Mouse (Mus musculus) neural tube, embryonic 13.5 days (tissue): ENCODE results near the gene Fam214a. TPM values are rescaled to one million over a fixed set of nuclear protein-coding genes. Genes with fewer than 3 reads are reported as not detected.

ENCODE experiments used
- ATAC-seq: fragments of 200-750 bp; cut with Nextera tagmentation; 2 replicates; pipeline ENCODE4 v1.8.0; 2017; ENCODE audit warnings: low read depth, mild to moderate bottlenecking, moderate TSS enrichment, moderate library complexity
- H3K27ac ChIP-seq: fragments of 300-500 bp; sonication (generic); replicated peaks from 2 replicates; pipeline ENCODE4 v1.5.1; 2015; ENCODE audit warnings: moderate library complexity, mild to moderate bottlenecking, inconsistent platforms
- H3K27me3 ChIP-seq: fragments of 300-500 bp; sonication (generic); 2 replicates; pipeline ENCODE4 v1.6.1; 2015; ENCODE audit warnings: mild to moderate bottlenecking, inconsistent platforms
- H3K36me3 ChIP-seq: fragments of 300-500 bp; sonication (generic); 2 replicates; pipeline ENCODE4 v1.6.1; 2015; ENCODE audit warnings: mild to moderate bottlenecking, inconsistent platforms
- H3K4me1 ChIP-seq: fragments of 300-500 bp; sonication (generic); replicated peaks from 2 replicates; pipeline ENCODE4 v1.6.1; 2015; ENCODE audit warnings: inconsistent platforms
- H3K4me2 ChIP-seq: fragments of 300-500 bp; sonication (generic); 2 replicates; pipeline ENCODE4 v1.6.1; 2015; ENCODE audit warnings: inconsistent platforms, mild to moderate bottlenecking, moderate library complexity
- H3K4me3 ChIP-seq: fragments of 300-500 bp; sonication (generic); 2 replicates; pipeline ENCODE4 v1.5.1; 2015; ENCODE audit warnings: mild to moderate bottlenecking, inconsistent platforms
- H3K9ac ChIP-seq: fragments of 300-500 bp; sonication (generic); 2 replicates; pipeline ENCODE4 v1.6.1; 2015; ENCODE audit warnings: moderate library complexity, mild to moderate bottlenecking, inconsistent platforms
- H3K9me3 ChIP-seq: fragments of 300-500 bp; sonication (generic); 2 replicates; pipeline ENCODE4 v1.6.1; 2016; ENCODE audit warnings: inconsistent platforms
- WGBS: fragments of 180-500 bp; shearing (Covaris S2); methylation state at CpG from one replicate; pipeline ENCODE4 v1.1.7; 2015; 5-methylcytosine and 5-hydroxymethylcytosine counted together
- polyA plus RNA-seq: library from polyadenylated mRNA; unstranded; fragments of >200 nt; fragmentation: Nextera tagmentation; extraction: Ambion mirVana; gene quantifications from 2 replicates; pipeline ENCODE4 v1.2.1, GENCODE M21; 2015

Gene Fam214a
- polyA plus RNA-seq, 1 experiment from 2014 or later = 24.8 TPM

- no peaks in the 10 kb centered on the region for H3K9me3 ChIP-seq
- no peak overlapping the region for H3K4me2 ChIP-seq
- no peak for ATAC-seq
- 64% methylated on average over 2 of the region's 2 CpGs for WGBS
- no peak overlapping the region for H3K9ac ChIP-seq
- no peak overlapping the region for H3K4me3 ChIP-seq
- peaks cover 17% of the 10 kb centered on the region for H3K4me1 ChIP-seq
- H3K36me3 ChIP-seq = peaks cover 10% of the 10 kb centered on the region; the same call in 1 of the 2 replicates
- H3K27ac ChIP-seq = no peak overlapping the region
- no peaks in the 10 kb centered on the region for H3K27me3 ChIP-seq
These were observed 33.1 kb downstream of the Fam214a start for GRCm38 (mm10) chr9:74985770-74986169.

GRCm38 (mm10) chr9:74988893-74989460, 36.3 kb downstream of the Fam214a start:
- Histone ChIP-seq H3K4me3 (no peak overlapping the region), H3K27me3 (no peaks in the 10 kb centered on the region), H3K36me3 (peaks cover 3% of the 10 kb centered on the region; the same call in 1 of the 2 replicates), H3K4me1 (peaks cover 12% of the 10 kb centered on the region; the same call in 1 of the 2 replicates), H3K4me2 (no peak overlapping the region), H3K9me3 (no peaks in the 10 kb centered on the region), H3K9ac (no peak overlapping the region), H3K27ac (no peak overlapping the region)
- 91% methylated on average over 7 of the region's 7 CpGs for WGBS
- ATAC-seq = no peak

GRCm38 (mm10) chr9:74989990-74990389, 37.3 kb downstream of the Fam214a start:
- peaks cover 3% of the 10 kb centered on the region; the same call in 1 of the 2 replicates for H3K36me3 ChIP-seq
- H3K4me3 ChIP-seq = no peak overlapping the region
- ATAC-seq = no peak
- no peak overlapping the region for H3K4me2 ChIP-seq
- H3K27me3 ChIP-seq = no peaks in the 10 kb centered on the region
- H3K4me1 ChIP-seq = peaks cover 18% of the 10 kb centered on the region
- no peak overlapping the region for H3K9ac ChIP-seq
- H3K9me3 ChIP-seq = no peaks in the 10 kb centered on the region
- 85% methylated on average over 2 of the region's 2 CpGs for WGBS
- no peak overlapping the region for H3K27ac ChIP-seq

- Histone ChIP-seq H3K4me2 (no peak overlapping the region), H3K9me3 (no peaks in the 10 kb centered on the region), H3K4me1 (peaks cover 6% of the 10 kb centered on the region), H3K4me3 (no peak overlapping the region), H3K27me3 (no peaks in the 10 kb centered on the region), H3K27ac (no peak overlapping the region), H3K9ac (no peak overlapping the region), H3K36me3 (no peaks in the 10 kb centered on the region)
- WGBS = 87% methylated on average over 10 of the region's 10 CpGs
- no peak for ATAC-seq
These were observed 42.0 kb downstream of the Fam214a start for GRCm38 (mm10) chr9:74994611-74995257.

- Histone ChIP-seq H3K4me3 (no peak overlapping the region), H3K4me2 (no peak overlapping the region), H3K36me3 (peaks cover 5% of the 10 kb centered on the region), H3K27ac (no peak overlapping the region), H3K4me1 (peaks cover 10% of the 10 kb centered on the region), H3K9ac (no peak overlapping the region), H3K27me3 (no peaks in the 10 kb centered on the region), H3K9me3 (no peaks in the 10 kb centered on the region)
- 56% methylated on average over 2 of the region's 2 CpGs for WGBS
- no peak for ATAC-seq
These were observed 43.7 kb downstream of the Fam214a start for GRCm38 (mm10) chr9:74996349-74996748.

- no peak for ATAC-seq
- Histone ChIP-seq H3K4me3 (no peak overlapping the region), H3K9ac (no peak overlapping the region)
These were observed 45.3 kb downstream of the Fam214a start for GRCm38 (mm10) chr9:74997976-74998375.

GRCm38 (mm10) chr9:75001006-75001405, 48.3 kb downstream of the Fam214a start:
- H3K9me3 ChIP-seq = no peaks in the 10 kb centered on the region
- no peak for ATAC-seq
- 86% methylated on average over 6 of the region's 6 CpGs for WGBS
- H3K27me3 ChIP-seq = no peaks in the 10 kb centered on the region
- H3K27ac ChIP-seq = no peak overlapping the region
- no peak overlapping the region for H3K4me3 ChIP-seq
- H3K4me1 ChIP-seq = 0 out of 2 replicates have a peak, but pooled peaks cover 13% of the 10 kb centered on the region
- H3K4me2 ChIP-seq = no peak overlapping the region
- H3K9ac ChIP-seq = no peak overlapping the region
- H3K36me3 ChIP-seq = peaks cover 13% of the 10 kb centered on the region

More at GRCm38 (mm10) chr9:74997976-74998375, 45.3 kb downstream of the Fam214a start:
- Histone ChIP-seq H3K4me2 (no peak overlapping the region), H3K27ac (no peak overlapping the region), H3K36me3 (peaks cover 5% of the 10 kb centered on the region), H3K9me3 (no peaks in the 10 kb centered on the region), H3K4me1 (peaks cover 19% of the 10 kb centered on the region), H3K27me3 (no peaks in the 10 kb centered on the region)

- no peaks in the 10 kb centered on the region for H3K9me3 ChIP-seq
- WGBS = 84% methylated on average over 5 of the region's 5 CpGs
These were observed 49.0 kb downstream of the Fam214a start for GRCm38 (mm10) chr9:75001611-75002204.

GRCm38 (mm10) chr9:75002262-75002661, 49.6 kb downstream of the Fam214a start:
- Histone ChIP-seq H3K9me3 (no peaks in the 10 kb centered on the region), H3K4me1 (0 out of 2 replicates have a peak, but pooled peaks cover 13% of the 10 kb centered on the region), H3K9ac (no peak overlapping the region), H3K4me2 (no peak overlapping the region), H3K36me3 (peaks cover 26% of the 10 kb centered on the region), H3K4me3 (no peak overlapping the region), H3K27ac (no peak overlapping the region), H3K27me3 (no peaks in the 10 kb centered on the region)
- 79% methylated on average over 3 of the region's 3 CpGs for WGBS
- no peak for ATAC-seq

More at GRCm38 (mm10) chr9:75001611-75002204, 49.0 kb downstream of the Fam214a start:
- no peak for ATAC-seq
- no peak overlapping the region for H3K4me2 ChIP-seq
- no peaks in the 10 kb centered on the region for H3K27me3 ChIP-seq
- 0 out of 2 replicates have a peak, but pooled peaks cover 13% of the 10 kb centered on the region for H3K4me1 ChIP-seq
- H3K9ac ChIP-seq = no peak overlapping the region
- H3K4me3 ChIP-seq = no peak overlapping the region
- H3K27ac ChIP-seq = no peak overlapping the region
- peaks cover 20% of the 10 kb centered on the region for H3K36me3 ChIP-seq

GRCm38 (mm10) chr9:75004203-75004602, 51.5 kb downstream of the Fam214a start:
- Histone ChIP-seq H3K27ac (no peak overlapping the region), H3K27me3 (no peaks in the 10 kb centered on the region), H3K4me1 (0 out of 2 replicates have a peak, but pooled peaks cover 13% of the 10 kb centered on the region), H3K4me2 (no peak overlapping the region), H3K4me3 (no peak overlapping the region), H3K9ac (no peak overlapping the region), H3K36me3 (peaks cover 41% of the 10 kb centered on the region), H3K9me3 (no peaks in the 10 kb centered on the region)
- 91% methylated on average over 10 of the region's 10 CpGs for WGBS
- ATAC-seq = no peak

- no peaks in the 10 kb centered on the region for H3K4me1 ChIP-seq
- no peak overlapping the region for H3K4me2 ChIP-seq
- WGBS = 91% methylated on average over 2 of the region's 2 CpGs
- no peaks in the 10 kb centered on the region for H3K9me3 ChIP-seq
- no peak overlapping the region for H3K27ac ChIP-seq
- no peak overlapping the region for H3K4me3 ChIP-seq
- peaks cover 84% of the 10 kb centered on the region for H3K36me3 ChIP-seq
- ATAC-seq = no peak
- no peaks in the 10 kb centered on the region for H3K27me3 ChIP-seq
- H3K9ac ChIP-seq = no peak overlapping the region
These were observed 63.9 kb downstream of the Fam214a start for GRCm38 (mm10) chr9:75016591-75016990.

GRCm38 (mm10) chr9:75019181-75019580, 66.5 kb downstream of the Fam214a start:
- H3K36me3 ChIP-seq = peaks cover 88% of the 10 kb centered on the region
- 92% methylated on average over 6 of the region's 6 CpGs for WGBS
- no peak overlapping the region for H3K27ac ChIP-seq
- H3K4me2 ChIP-seq = no peak overlapping the region
- no peak for ATAC-seq
- no peak overlapping the region for H3K4me3 ChIP-seq
- no peaks in the 10 kb centered on the region for H3K9me3 ChIP-seq
- no peaks in the 10 kb centered on the region for H3K27me3 ChIP-seq
- no peak overlapping the region for H3K9ac ChIP-seq
- H3K4me1 ChIP-seq = no peaks in the 10 kb centered on the region
